Mouse (Mus musculus) heart, adult 8-10 months (tissue): ENCODE data around the gene Tbc1d30. TPM values are rescaled to one million over a fixed set of nuclear protein-coding genes. Genes with fewer than 3 reads are reported as not detected.

Experiments
- DNase-seq: peaks from one replicate; pipeline ENCODE4 v3.0.0; 2022; ENCODE audit warnings: low spot score
- total RNA-seq, 4 experiments: library from RNA; stranded (reverse); gene quantifications; 2 replicates each; pipeline ENCODE4 v1.2.4; 2022

The Tbc1d30 gene
- total RNA-seq, 4 experiments from 2014 or later: 1.6 to 3.4 (median 1.9) TPM

- no peak for DNase-seq
Observed at GRCm38 (mm10) chr10:121314186-121314585, 36.9 kb downstream of the Tbc1d30 start.

- DNase-seq: no peak
Observed at GRCm38 (mm10) chr10:121313049-121313448, 38.0 kb downstream of the Tbc1d30 start.

GRCm38 (mm10) chr10:121310511-121311221 lies 40.4 kb downstream of the Tbc1d30 start:
- DNase-seq: peak; percentile 36

GRCm38 (mm10) chr10:121309801-121310510 lies 41.1 kb downstream of the Tbc1d30 start:
- DNase-seq: no peak

- DNase-seq: no peak
Observed at GRCm38 (mm10) chr10:121309123-121309655, 41.9 kb downstream of the Tbc1d30 start.

GRCm38 (mm10) chr10:121305441-121305840 lies 45.6 kb downstream of the Tbc1d30 start:
- DNase-seq: peak; percentile 32

GRCm38 (mm10) chr10:121303559-121303958 lies 47.5 kb downstream of the Tbc1d30 start:
- DNase-seq: no peak

- no peak for DNase-seq
Observed at GRCm38 (mm10) chr10:121301868-121302267, 49.2 kb downstream of the Tbc1d30 start.

- DNase-seq: no peak
Observed at GRCm38 (mm10) chr10:121300659-121301058, 50.4 kb downstream of the Tbc1d30 start.

GRCm38 (mm10) chr10:121297054-121297701 lies 53.9 kb downstream of the Tbc1d30 start:
- DNase-seq: peak; percentile 44

GRCm38 (mm10) chr10:121294471-121294870 lies 56.6 kb downstream of the Tbc1d30 start:
- DNase-seq: no peak

- no peak for DNase-seq
Observed at GRCm38 (mm10) chr10:121293829-121294228, 57.2 kb downstream of the Tbc1d30 start.

- no peak for DNase-seq
Observed at GRCm38 (mm10) chr10:121291272-121291917, 59.7 kb downstream of the Tbc1d30 start.

GRCm38 (mm10) chr10:121290682-121291078 lies 60.4 kb downstream of the Tbc1d30 start:
- DNase-seq: no peak

GRCm38 (mm10) chr10:121289970-121290681 lies 61.0 kb downstream of the Tbc1d30 start:
- no peak for DNase-seq

- DNase-seq: no peak
Observed at GRCm38 (mm10) chr10:121282926-121283325, 68.2 kb downstream of the Tbc1d30 start.

GRCm38 (mm10) chr10:121282436-121282835 lies 68.6 kb downstream of the Tbc1d30 start:
- DNase-seq: no peak

- DNase-seq: no peak
Observed at GRCm38 (mm10) chr10:121280943-121281342, 70.1 kb downstream of the Tbc1d30 start.

GRCm38 (mm10) chr10:121277022-121277471 lies 74.0 kb downstream of the Tbc1d30 start:
- no peak for DNase-seq

GRCm38 (mm10) chr10:121274964-121275363 lies 76.1 kb downstream of the Tbc1d30 start:
- no peak for DNase-seq

- no peak for DNase-seq
Observed at GRCm38 (mm10) chr10:121271002-121271401, 80.1 kb downstream of the Tbc1d30 start.
